Mouse (Mus musculus): ENCODE results near the gene Slc4a1. TPM values are rescaled to one million over a fixed set of nuclear protein-coding genes. Genes with fewer than 3 reads are reported as not detected.

Slc4a1 gene
- polyA plus RNA-seq, 1 experiment, result 0.48 TPM

DNA sequence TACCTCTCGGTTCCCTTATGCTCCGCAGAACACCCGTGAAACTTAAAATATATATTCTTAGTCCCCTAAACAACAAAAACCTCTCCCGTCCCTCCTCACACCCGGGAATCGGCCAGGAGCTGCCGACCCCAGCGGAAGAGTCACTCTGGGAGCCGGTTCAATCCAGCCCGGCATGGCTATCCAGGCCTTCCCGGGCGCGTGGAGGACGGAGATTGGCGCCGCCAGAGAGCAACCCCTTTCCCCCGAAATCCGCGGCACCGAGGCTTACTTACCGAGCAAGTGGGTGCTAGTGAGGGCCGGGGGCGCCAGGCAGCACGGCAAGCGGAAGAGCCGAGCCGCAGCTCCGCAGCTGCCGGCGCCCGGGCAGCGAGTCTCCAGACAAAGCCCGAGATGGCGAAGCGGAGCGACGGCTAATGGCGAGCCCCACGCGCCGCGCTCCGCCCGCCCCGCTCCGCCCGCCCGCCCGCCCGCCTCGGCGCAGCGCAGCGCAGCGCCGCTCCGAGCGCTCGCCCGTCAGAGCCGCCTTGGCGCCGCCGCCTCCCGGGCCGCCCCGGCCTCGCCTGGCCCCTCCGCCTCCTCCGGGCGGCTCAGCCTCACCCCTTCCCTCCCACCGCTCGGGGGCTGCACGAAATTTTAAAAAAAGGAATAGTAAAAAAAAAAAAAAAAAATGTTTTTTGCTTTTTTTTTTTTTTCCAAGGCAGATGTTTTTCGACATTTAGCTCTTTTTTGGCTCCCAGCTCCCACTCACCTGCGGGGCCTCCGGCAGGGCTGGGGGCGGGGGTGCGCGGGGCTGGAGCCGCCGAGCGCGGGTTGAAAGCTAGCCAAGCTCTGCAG is 47.2 kb downstream of the Slc4a1 start:
- Histone ChIP-seq H3K4me1 (ENCODE audit: control insufficient read depth, insufficient read depth, low read length) (peaks cover 2% of the 10 kb centered on the region), H3K9ac (ENCODE audit: low read depth, poor library complexity, severe bottlenecking) (peak overlapping the region; percentile 100), H3K9me3 (replicated peaks; ENCODE audit: control insufficient read depth, insufficient read depth, low read length, poor library complexity, severe bottlenecking) (no peaks in the 10 kb centered on the region), H3K27me3 (ENCODE audit: control insufficient read depth, insufficient read depth, low read length, poor library complexity, severe bottlenecking) (no peaks in the 10 kb centered on the region), H3K27ac (ENCODE audit: insufficient read depth, low read length) (peak overlapping the region; percentile 83), H3K4me3 (ENCODE audit: low read depth, low read length) (peak overlapping the region; percentile 90), H3K36me3 (ENCODE audit: control insufficient read depth, insufficient read depth, low read length, poor library complexity, severe bottlenecking) (peaks cover 11% of the 10 kb centered on the region)
- no peak for TF ChIP-seq EP300 (IDR thresholded peaks at IDR 0.05; ENCODE audit: insufficient read depth, low read depth, low read length)
- TF ChIP-seq POLR2A (IDR thresholded peaks at IDR 0.05; ENCODE audit: insufficient read depth, low read length), result no peak
- TF ChIP-seq CTCF (IDR thresholded peaks at IDR 0.05; ENCODE audit: low read depth, low read length), result no peak

GRCm38 (mm10) chr11:102317901-102318575 is 48.0 kb downstream of the Slc4a1 start:
- no peak for TF ChIP-seq POLR2A (IDR thresholded peaks at IDR 0.05; ENCODE audit: insufficient read depth, low read length)
- no peak for TF ChIP-seq EP300 (IDR thresholded peaks at IDR 0.05; ENCODE audit: insufficient read depth, low read depth, low read length)
- no peak for TF ChIP-seq CTCF (IDR thresholded peaks at IDR 0.05; ENCODE audit: low read depth, low read length)
- Histone ChIP-seq H3K36me3 (ENCODE audit: control insufficient read depth, insufficient read depth, low read length, poor library complexity, severe bottlenecking) (peaks cover 14% of the 10 kb centered on the region), H3K4me3 (ENCODE audit: low read depth, low read length) (peak overlapping the region; percentile 90), H3K27ac (ENCODE audit: insufficient read depth, low read length) (peak overlapping the region; percentile 77), H3K9ac (ENCODE audit: low read depth, poor library complexity, severe bottlenecking) (peak overlapping the region; percentile 100), H3K4me1 (ENCODE audit: control insufficient read depth, insufficient read depth, low read length) (peaks cover 2% of the 10 kb centered on the region), H3K9me3 (replicated peaks; ENCODE audit: control insufficient read depth, insufficient read depth, low read length, poor library complexity, severe bottlenecking) (no peaks in the 10 kb centered on the region), H3K27me3 (ENCODE audit: control insufficient read depth, insufficient read depth, low read length, poor library complexity, severe bottlenecking) (no peaks in the 10 kb centered on the region)

GRCm38 (mm10) chr11:102317298-102317900 is 48.6 kb downstream of the Slc4a1 start:
- peaks cover 20% of the 10 kb centered on the region for H3K36me3 ChIP-seq (ENCODE audit: control insufficient read depth, insufficient read depth, low read length, poor library complexity, severe bottlenecking)
- peak overlapping the region; percentile 85 for H3K27ac ChIP-seq (ENCODE audit: insufficient read depth, low read length)
- H3K9ac ChIP-seq (ENCODE audit: low read depth, poor library complexity, severe bottlenecking), result peak overlapping the region; percentile 100
- peak overlapping the region; percentile 93 for H3K4me3 ChIP-seq (ENCODE audit: low read depth, low read length)
- no peaks in the 10 kb centered on the region for H3K27me3 ChIP-seq (ENCODE audit: control insufficient read depth, insufficient read depth, low read length, poor library complexity, severe bottlenecking)
- no peaks in the 10 kb centered on the region for H3K9me3 ChIP-seq (replicated peaks; ENCODE audit: control insufficient read depth, insufficient read depth, low read length, poor library complexity, severe bottlenecking)
- TF ChIP-seq POLR2A (IDR thresholded peaks at IDR 0.05; ENCODE audit: insufficient read depth, low read length), result no peak
- no peak for TF ChIP-seq EP300 (IDR thresholded peaks at IDR 0.05; ENCODE audit: insufficient read depth, low read depth, low read length)
- no peak for TF ChIP-seq CTCF (IDR thresholded peaks at IDR 0.05; ENCODE audit: low read depth, low read length)
- no peaks in the 10 kb centered on the region for H3K4me1 ChIP-seq (ENCODE audit: control insufficient read depth, insufficient read depth, low read length)

DNA sequence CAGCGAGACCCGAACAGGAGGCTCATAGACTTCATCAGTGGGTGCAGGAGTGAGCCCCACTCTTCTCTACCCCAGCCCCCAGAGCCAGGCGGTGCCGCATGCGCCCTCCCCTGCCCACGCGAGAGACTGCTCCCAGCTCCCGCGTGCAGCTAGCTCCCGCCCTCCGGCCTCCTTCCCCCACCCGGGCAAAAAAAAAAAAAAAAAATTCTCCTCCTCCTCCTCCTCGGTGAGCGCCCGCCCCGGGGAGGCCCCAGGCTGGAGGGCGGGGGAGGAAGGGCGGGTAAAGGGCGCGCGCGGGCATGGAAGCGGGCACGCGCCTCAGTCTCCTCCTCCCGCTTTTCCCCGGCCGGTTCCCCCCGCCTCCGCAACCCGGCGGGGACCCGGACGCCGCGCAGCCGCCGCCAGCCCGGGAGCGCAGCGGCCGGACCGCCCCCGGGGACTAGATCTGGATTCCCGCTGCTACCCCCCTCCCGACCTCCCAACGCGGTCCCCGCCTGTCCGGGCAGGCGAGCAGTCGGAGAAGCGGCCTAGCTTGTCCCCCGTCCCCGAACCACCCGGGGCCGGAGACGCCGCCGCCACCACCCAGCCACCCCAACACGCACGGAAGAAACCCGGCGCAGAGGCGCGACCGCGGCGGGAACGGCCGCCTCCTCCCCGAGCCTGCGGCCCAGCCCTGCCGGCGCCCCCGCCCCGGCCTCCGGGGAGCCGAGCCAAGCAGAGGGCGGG is 49.3 kb downstream of the Slc4a1 start:
- Histone ChIP-seq H3K36me3 (ENCODE audit: control insufficient read depth, insufficient read depth, low read length, poor library complexity, severe bottlenecking) (peaks cover 24% of the 10 kb centered on the region), H3K9me3 (replicated peaks; ENCODE audit: control insufficient read depth, insufficient read depth, low read length, poor library complexity, severe bottlenecking) (no peaks in the 10 kb centered on the region), H3K9ac (ENCODE audit: low read depth, poor library complexity, severe bottlenecking) (peak overlapping the region; percentile 100), H3K4me1 (ENCODE audit: control insufficient read depth, insufficient read depth, low read length) (no peaks in the 10 kb centered on the region), H3K27me3 (ENCODE audit: control insufficient read depth, insufficient read depth, low read length, poor library complexity, severe bottlenecking) (no peaks in the 10 kb centered on the region), H3K27ac (ENCODE audit: insufficient read depth, low read length) (peak overlapping the region; percentile 85), H3K4me3 (ENCODE audit: low read depth, low read length) (peak overlapping the region; percentile 94)
- TF ChIP-seq POLR2A (IDR thresholded peaks at IDR 0.05; ENCODE audit: insufficient read depth, low read length), result no peak
- 0 out of 2 replicates have a peak, but pooled peaks have one; percentile 27 for TF ChIP-seq EP300 (IDR thresholded peaks at IDR 0.05; ENCODE audit: insufficient read depth, low read depth, low read length)

DNA sequence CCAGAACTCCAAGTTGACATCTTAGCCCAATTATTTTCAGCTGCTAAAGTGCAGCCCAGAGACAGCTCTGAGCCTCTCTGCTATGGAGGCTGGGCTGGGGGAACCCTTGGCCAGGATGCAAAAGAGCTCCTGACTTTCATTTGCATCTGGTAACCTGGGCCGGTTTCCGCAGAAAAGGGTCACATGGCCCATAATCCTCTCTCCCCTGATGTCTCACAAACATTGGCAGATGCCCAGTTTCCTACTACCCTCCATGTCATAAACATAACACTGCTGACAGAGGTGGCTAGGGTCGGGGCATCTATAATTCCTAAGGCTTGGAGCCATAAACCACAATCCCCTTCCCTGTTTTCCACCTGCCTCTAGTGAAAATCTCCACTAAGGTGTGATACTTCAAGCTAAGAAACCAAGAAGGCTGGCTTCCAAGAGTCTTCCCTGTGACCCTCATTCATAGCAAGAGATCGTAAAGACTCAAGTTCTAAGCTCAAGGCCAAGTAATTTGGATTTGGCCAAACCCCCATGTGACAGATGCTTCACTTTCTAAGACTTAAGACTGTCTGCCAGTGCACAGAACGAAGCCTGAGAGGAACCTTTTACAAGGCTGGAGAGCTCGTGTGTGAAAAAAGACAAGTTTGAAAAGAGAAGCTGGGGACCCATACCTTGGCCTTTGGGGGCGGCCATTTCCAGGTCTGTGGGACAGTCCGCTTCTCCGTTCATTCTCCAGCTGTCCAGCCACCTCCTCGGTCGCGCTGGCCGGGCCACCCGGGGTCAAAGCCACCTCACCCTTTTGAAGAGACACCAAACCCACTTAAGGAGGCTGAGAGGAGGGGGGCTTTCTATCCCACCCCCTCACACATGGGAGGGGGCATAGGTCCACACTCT is 50.1 kb downstream of the Slc4a1 start:
- Histone ChIP-seq H3K27me3 (ENCODE audit: control insufficient read depth, insufficient read depth, low read length, poor library complexity, severe bottlenecking) (no peaks in the 10 kb centered on the region), H3K4me3 (ENCODE audit: low read depth, low read length) (peak overlapping the region; percentile 94), H3K9ac (ENCODE audit: low read depth, poor library complexity, severe bottlenecking) (peak overlapping the region; percentile 100), H3K36me3 (ENCODE audit: control insufficient read depth, insufficient read depth, low read length, poor library complexity, severe bottlenecking) (peaks cover 24% of the 10 kb centered on the region), H3K27ac (ENCODE audit: insufficient read depth, low read length) (peak overlapping the region; percentile 80), H3K4me1 (ENCODE audit: control insufficient read depth, insufficient read depth, low read length) (no peaks in the 10 kb centered on the region), H3K9me3 (replicated peaks; ENCODE audit: control insufficient read depth, insufficient read depth, low read length, poor library complexity, severe bottlenecking) (no peaks in the 10 kb centered on the region)
- no peak for TF ChIP-seq POLR2A (IDR thresholded peaks at IDR 0.05; ENCODE audit: insufficient read depth, low read length)
- TF ChIP-seq EP300 (IDR thresholded peaks at IDR 0.05; ENCODE audit: insufficient read depth, low read depth, low read length), result no peak
- TF ChIP-seq CTCF (IDR thresholded peaks at IDR 0.05; ENCODE audit: low read depth, low read length), result no peak

Measured in ES-Bruce4 (cell line).